8 mouse cellular contexts compared by ENCODE assay signal in the genomic region with DNA sequence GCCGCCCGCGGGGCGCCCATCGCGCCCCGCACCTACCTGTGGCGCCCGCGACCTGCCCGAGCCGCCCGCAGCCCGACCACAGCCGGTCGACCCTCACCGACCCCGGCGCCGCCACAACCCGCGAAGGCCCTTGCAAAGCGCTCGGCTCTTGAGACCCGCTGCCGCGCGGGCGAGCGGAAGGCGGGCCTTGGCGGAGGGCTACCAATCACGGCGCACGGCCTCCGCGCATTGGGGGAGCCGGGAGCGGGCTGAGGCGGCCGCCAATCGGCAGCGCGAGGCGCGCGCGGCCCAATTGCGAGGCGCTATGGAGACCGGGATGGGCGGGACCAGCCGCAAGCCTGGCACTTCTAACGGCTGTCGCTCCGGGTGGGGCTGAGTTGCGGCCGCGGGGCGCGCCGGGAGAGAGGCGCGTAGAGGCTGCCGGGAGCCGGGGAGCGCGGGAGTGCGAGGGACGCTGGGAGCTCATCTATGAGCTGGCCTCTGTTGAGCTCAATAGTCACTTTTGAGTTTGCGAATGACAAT. TPM values are rescaled to one million over a fixed set of nuclear protein-coding genes. Genes with fewer than 3 reads are reported as not detected.
DNase-seq lines count a peak whose midpoint lies in the region; ATAC-seq lines count a peak whose summit lies in the region.

A gene (minus strand): TSS at position 180 of the 522 bp plus-strand sequence.

- H3K27ac ChIP-seq in heart, embryonic 14.5 days (replicated peaks in 1 of 2; ENCODE audit: control insufficient read depth in 1 of 2, insufficient read depth in 1 of 2, low read depth in 2 of 2, low read length in 2 of 2) = peak within 1 kb of the TSS; percentile 79 to 85
- H3K27ac ChIP-seq in liver, embryonic 13.5 days = peak within 1 kb of the TSS; percentile 92
- peak within 1 kb of the TSS; percentile 94 for H3K27ac ChIP-seq in stomach, embryonic 16.5 days (ENCODE audit: low read length)

- peak within 1 kb of the TSS; percentile 76 to 84 for H3K4me3 ChIP-seq in heart, embryonic 14.5 days (ENCODE audit: control insufficient read depth in 1 of 2, insufficient read depth in 1 of 2, low read depth in 1 of 2, low read length in 2 of 2)
- peak within 1 kb of the TSS; percentile 94 for H3K4me3 ChIP-seq in liver, embryonic 13.5 days (replicated peaks)
- H3K4me3 ChIP-seq in stomach, embryonic 16.5 days (replicated peaks; ENCODE audit: low read length) = peak within 1 kb of the TSS; percentile 77

- H3K4me1 ChIP-seq in heart, embryonic 14.5 days (ENCODE audit: control insufficient read depth in 2 of 2, insufficient read depth in 2 of 2, low read length in 2 of 2) = peaks cover 2 to 27% of the 10 kb centered on the region in 2 experiments; a peak in 3 of 4 replicates
- H3K4me1 ChIP-seq in liver, embryonic 13.5 days (replicated peaks) = peaks cover 35% of the 10 kb centered on the region
- H3K4me1 ChIP-seq in stomach, embryonic 16.5 days (ENCODE audit: control insufficient read depth, insufficient read depth, low read length) = peaks cover 21% of the 10 kb centered on the region

- H3K9ac ChIP-seq in heart, embryonic 14.5 days (ENCODE audit: low read length) = peak within 1 kb of the TSS; percentile 93
- peak within 1 kb of the TSS; percentile 97 for H3K9ac ChIP-seq in liver, embryonic 13.5 days
- H3K9ac ChIP-seq in stomach, embryonic 16.5 days (ENCODE audit: low read length) = peak within 1 kb of the TSS; percentile 99

- WGBS in heart, embryonic 14.5 days = 0% methylated on average over 68 of the region's 71 CpGs
- under 1% methylated on average over 71 of the region's 71 CpGs for WGBS in liver, embryonic 13.5 days (ENCODE audit: insufficient replicate concordance)
- under 1% methylated on average over 71 of the region's 71 CpGs for WGBS in stomach, embryonic 16.5 days

- peak; percentile 96 for DNase-seq in c-Kit-negative CD71-positive TER-119-positive erythroid progenitor cells, embryonic 14.5 days (ENCODE audit: low read depth, low spot score)
- DNase-seq in fibroblast of lung, adult 2 months (ENCODE audit: low read depth) = peak; percentile 93
- peak; percentile 99 for DNase-seq in kidney, postnatal 14 days
- peak; percentile 99 for DNase-seq in liver, embryonic 13.5 days
- DNase-seq in neural tube, embryonic 10.5 days (ENCODE audit: extremely low spot score, low spot score) = peak; percentile 96

- peak; percentile 96 for ATAC-seq in CD4-positive, CD25-positive, alpha-beta regulatory T cell, adult 4 months
- peak; percentile 99 for ATAC-seq in heart, embryonic 14.5 days (ENCODE audit: insufficient number of reproducible peaks, insufficient read depth, low FRiP score, low read depth)
- peak; percentile 97 for ATAC-seq in liver, embryonic 13.5 days (ENCODE audit: low read depth)
- peak; percentile 99 for ATAC-seq in stomach, embryonic 16.5 days (ENCODE audit: insufficient read depth, low FRiP score)

- H3K36me3 ChIP-seq in heart, embryonic 14.5 days (ENCODE audit: control insufficient read depth, insufficient read depth, low read length) = peaks cover 19% of the 10 kb centered on the region
- peaks cover 32% of the 10 kb centered on the region for H3K36me3 ChIP-seq in liver, embryonic 13.5 days
- H3K36me3 ChIP-seq in stomach, embryonic 16.5 days (ENCODE audit: control insufficient read depth, insufficient read depth, low read length) = peaks cover 4% of the 10 kb centered on the region

- no peaks in the 10 kb centered on the region for H3K27me3 ChIP-seq in heart, embryonic 14.5 days (ENCODE audit: control insufficient read depth, insufficient read depth, low read length)
- no peaks in the 10 kb centered on the region for H3K27me3 ChIP-seq in liver, embryonic 13.5 days
- H3K27me3 ChIP-seq in stomach, embryonic 16.5 days (ENCODE audit: control insufficient read depth, insufficient read depth, low read length) = no peaks in the 10 kb centered on the region

- H3K9me3 ChIP-seq in heart, embryonic 14.5 days (ENCODE audit: control insufficient read depth, low read length) = no peaks in the 10 kb centered on the region
- H3K9me3 ChIP-seq in liver, embryonic 13.5 days (replicated peaks) = no peaks in the 10 kb centered on the region
- no peaks in the 10 kb centered on the region for H3K9me3 ChIP-seq in stomach, embryonic 16.5 days (replicated peaks; ENCODE audit: control insufficient read depth, low read length)

- H3K4me2 ChIP-seq in heart, embryonic 14.5 days (ENCODE audit: low read length) = peak within 1 kb of the TSS; percentile 91
- peak within 1 kb of the TSS; percentile 96 for H3K4me2 ChIP-seq in liver, embryonic 13.5 days
- H3K4me2 ChIP-seq in stomach, embryonic 16.5 days (ENCODE audit: low read depth, low read length) = peak within 1 kb of the TSS; percentile 96

RNA-seq across cellular contexts. Expression of the gene that starts here (rescaled TPM):
- polyA plus RNA-seq in CD4-positive, CD25-positive, alpha-beta regulatory T cell, adult 4 months (2017; shearing (Covaris generic)) = 10 to 100 TPM; 21.1 to 25.9 TPM
- 20.9 and 22.0 TPM in 2 replicates for polyA plus RNA-seq in heart, embryonic 14.5 days (2014; fragmentation: Nextera tagmentation; extraction: Ambion mirVana)
- polyA plus RNA-seq in liver, embryonic 13.5 days (2015; fragmentation: Nextera tagmentation; extraction: Ambion mirVana) = 13.4 and 13.8 TPM in 2 replicates
- 23.3 and 25.9 TPM in 2 replicates for polyA plus RNA-seq in stomach, embryonic 16.5 days (2015; fragmentation: Nextera tagmentation; extraction: Ambion mirVana)

Comparison
In these comparisons a context has a peak if more than half of its experiments do, and no peak if none do; other contexts are left out.
1. Peak in every context shown above with its lines: DNase-seq, ATAC-seq, H3K4me3 ChIP-seq and H3K27ac ChIP-seq.